Mouse (Mus musculus) lung, adult 2 months (tissue): Measurements from ENCODE around the gene Ttbk1. TPM values are rescaled to one million over a fixed set of nuclear protein-coding genes. Genes with fewer than 3 reads are reported as not detected.

ENCODE experiments used
- DNase-seq: peaks from one replicate; pipeline ENCODE4 v3.0.0; 2022
- H3K4me1 ChIP-seq: fragments of 200-500 bp; 2 replicates; pipeline ENCODE4 v1.6.1; 2011; ENCODE audit warnings: low read length; ENCODE audit not compliant: control insufficient read depth, insufficient read depth
- H3K4me3 ChIP-seq: fragments of 200-500 bp; replicated peaks from 2 replicates; pipeline ENCODE3; 2011; ENCODE audit warnings: low read depth, mild to moderate bottlenecking, control low read depth, low read length; ENCODE audit errors: extremely low read depth
- CTCF ChIP-seq: fragments of 200-500 bp; IDR thresholded peaks from 2 replicates; pipeline ENCODE4 v1.5.1; 2011; ENCODE audit warnings: mild to moderate bottlenecking, low read length, control low read depth; ENCODE audit not compliant: insufficient read depth
- POLR2A ChIP-seq: fragments of 200-500 bp; IDR thresholded peaks from 2 replicates; pipeline ENCODE4 v1.6.1; 2011; ENCODE audit warnings: low read depth, mild to moderate bottlenecking, control low read depth, low read length, borderline replicate concordance; ENCODE audit errors: extremely low read depth
- WGBS: fragments of 180-500 bp; shearing (Covaris S2); methylation state at CpG from one replicate; pipeline ENCODE4 v1.1.7; 2018; 5-methylcytosine and 5-hydroxymethylcytosine counted together
- polyA plus RNA-seq: library from polyadenylated mRNA; depleted of rRNA; stranded (reverse); fragments of >200 nt; gene quantifications from 2 replicates; pipeline ENCODE4 v1.2.3, GENCODE M21; 2012

Ttbk1 gene
- polyA plus RNA-seq, 1 experiment = 0.19 TPM

DNA sequence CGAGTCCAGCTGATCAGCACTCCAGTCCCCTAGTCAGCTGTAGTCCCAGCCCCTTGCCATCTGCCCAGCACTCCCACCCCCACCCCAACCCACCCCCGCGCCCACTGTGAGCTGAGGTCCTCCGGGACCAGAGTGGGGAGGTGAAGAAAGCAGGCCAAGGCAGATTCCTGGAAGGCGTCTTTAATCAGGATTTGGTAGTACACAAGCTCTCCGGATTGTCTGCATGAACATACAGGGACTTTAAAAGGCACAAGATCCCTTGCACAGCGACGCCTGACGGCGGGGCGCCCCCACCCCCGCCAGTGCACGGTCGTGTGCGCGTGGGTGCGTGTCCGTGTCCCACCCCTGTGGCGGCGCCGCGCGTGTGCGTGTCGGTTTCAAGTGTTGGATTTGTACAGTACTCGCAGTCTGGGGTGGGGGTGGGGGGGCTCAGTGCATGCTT, 33.5 kb downstream of the Ttbk1 start:
- no peak for TF ChIP-seq POLR2A
- no peak for TF ChIP-seq CTCF
- no peaks in the 10 kb centered on the region for H3K4me1 ChIP-seq
- DNase-seq = no peak
- 4% methylated on average over 26 of the region's 26 CpGs for WGBS
- no peak overlapping the region for H3K4me3 ChIP-seq

DNA sequence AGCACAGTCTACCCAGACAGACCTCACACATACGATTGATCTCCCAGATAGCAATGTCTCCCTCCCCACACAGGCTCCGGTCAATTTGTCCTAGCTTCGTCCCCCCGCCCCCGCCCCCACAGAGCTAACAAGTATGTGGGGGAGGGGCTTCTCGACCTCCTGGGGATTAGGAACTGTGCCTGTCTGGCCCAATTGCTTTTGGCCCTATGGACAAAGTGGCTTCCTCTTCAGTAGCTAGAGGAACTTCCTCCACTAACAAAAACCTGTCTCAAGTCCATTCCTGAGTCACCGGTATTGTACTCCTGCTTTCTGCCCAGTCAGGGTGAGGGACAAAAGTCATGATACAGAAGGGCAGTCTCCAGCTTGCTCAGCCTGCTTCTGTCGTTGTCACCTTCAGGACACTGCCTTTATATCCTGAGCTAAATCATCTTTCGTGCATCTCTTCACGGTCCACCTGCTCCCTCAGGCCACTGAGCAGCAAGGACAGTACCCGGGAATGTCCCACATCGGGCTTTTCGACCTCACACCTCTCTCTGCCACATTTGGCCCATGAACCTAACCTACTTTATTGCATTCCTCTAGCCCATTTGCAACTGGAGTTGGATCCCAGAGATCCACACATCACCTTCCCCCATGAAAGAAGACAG, 34.0 kb downstream of the Ttbk1 start:
- DNase-seq = no peak

DNA sequence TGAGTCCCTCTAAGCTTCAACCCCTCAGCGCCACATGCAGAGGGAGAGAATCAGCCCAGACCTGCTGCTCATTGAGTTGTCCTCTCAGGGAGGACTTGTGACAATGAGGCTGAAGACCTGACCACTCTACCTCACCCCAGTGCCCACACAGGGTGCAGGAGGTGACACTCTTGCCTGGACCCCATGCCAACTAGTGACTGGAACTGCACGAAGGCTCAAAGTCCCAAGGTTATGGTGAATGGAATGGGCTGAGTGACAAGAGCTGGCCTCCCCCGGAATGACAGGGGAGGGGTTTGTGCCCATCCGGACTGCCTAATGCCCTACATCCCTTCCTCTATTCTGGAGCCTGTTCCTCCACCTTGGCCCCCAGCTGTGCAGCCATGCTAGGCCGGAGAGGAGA, 34.8 kb downstream of the Ttbk1 start:
- Histone ChIP-seq H3K4me1 (no peaks in the 10 kb centered on the region), H3K4me3 (no peak overlapping the region)
- TF ChIP-seq CTCF (no peak), POLR2A (no peak)
- DNase-seq = no peak
- 42% methylated on average over 5 of the region's 5 CpGs for WGBS

More for the DNA sequence above, 34.0 kb downstream of the Ttbk1 start:
- Histone ChIP-seq H3K4me1 (no peaks in the 10 kb centered on the region), H3K4me3 (no peak overlapping the region)
- TF ChIP-seq POLR2A = no peak
- no peak for TF ChIP-seq CTCF
- WGBS = 12% methylated on average over 13 of the region's 13 CpGs

DNA sequence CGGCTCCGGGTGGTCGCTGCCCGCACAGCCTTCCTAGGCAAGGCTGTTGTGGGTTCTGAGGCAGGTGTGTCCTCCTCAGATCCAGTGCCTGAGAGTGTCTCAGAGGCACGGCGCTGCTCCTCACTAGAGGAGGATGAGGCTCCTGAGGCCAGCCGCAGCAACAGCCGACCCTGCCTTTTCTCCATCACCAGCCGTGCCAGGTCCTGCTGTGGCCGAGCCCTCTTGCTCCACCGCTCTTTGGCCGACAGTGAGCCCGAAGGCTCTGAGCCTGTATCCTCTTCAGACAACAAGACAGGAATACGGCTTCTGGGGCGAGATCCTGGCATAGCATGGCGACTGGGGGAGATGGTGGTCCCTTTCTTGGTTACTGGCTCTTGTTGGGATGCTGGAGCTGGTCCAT, 41.2 kb downstream of the Ttbk1 start:
- no peak for DNase-seq
- WGBS = 94% methylated on average over 16 of the region's 16 CpGs

DNA sequence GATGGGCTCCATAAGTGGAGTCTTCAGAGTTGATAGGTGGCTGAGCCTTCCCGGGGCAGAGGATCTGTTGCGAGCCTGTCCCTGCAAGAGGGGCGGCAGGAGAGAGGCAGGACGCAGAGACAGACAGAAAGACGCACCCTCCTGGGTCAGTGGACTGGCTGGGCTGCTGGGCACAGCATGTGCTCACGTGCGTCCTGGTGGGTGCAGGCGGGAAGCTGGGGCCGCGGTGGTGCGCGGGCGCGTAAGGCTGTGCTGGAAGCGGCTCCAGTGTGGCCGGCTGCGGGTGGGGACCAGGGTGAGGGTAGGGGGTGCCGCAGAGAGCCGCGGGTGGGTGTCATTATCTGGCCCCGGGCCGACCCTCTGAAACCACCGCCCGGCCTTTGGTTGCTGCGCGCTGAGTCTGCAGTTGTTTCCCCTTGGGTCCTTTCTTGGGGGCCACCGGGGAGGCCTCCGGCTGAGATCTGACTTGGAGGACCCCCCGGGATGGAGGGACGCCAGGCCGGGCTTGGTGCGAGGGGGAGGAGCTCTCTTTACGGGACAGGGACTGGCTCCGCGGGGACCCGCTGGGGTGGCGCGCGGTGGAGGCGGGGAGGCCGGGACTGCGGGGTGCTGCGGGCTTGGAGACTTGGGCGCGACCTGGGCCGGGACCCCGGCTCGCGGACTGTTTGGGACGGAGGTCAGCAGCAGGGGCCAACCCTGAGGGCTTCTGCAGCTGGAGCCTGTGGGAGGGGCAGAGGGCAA, 42.5 kb downstream of the Ttbk1 start:
- WGBS = 4% methylated on average over 49 of the region's 50 CpGs
- Histone ChIP-seq H3K4me1 (no peaks in the 10 kb centered on the region), H3K4me3 (no peak overlapping the region)
- TF ChIP-seq CTCF = no peak
- TF ChIP-seq POLR2A = no peak
- DNase-seq = no peak

More for the DNA sequence above, 41.2 kb downstream of the Ttbk1 start:
- no peak overlapping the region for H3K4me3 ChIP-seq
- H3K4me1 ChIP-seq = no peaks in the 10 kb centered on the region
- TF ChIP-seq POLR2A = no peak
- TF ChIP-seq CTCF = no peak

DNA sequence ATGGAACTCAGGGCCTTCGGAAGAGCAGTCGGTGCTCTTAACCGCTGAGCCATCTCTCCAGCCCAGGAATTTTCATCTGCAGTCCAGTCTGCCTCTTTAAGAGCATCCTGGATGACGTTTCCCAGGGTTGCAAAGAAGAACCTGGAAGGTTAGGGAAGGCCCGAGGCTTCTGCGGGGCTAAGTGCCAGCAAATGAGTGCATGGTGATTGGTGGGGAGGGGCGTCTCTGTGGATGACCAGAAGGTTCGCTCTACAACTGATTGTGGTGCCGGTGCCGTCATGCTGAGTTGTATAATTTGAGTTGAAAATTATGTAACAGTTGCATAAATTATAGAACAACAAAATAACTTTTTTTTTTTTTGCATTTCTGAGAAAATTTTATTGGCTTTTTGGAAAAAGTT, 48.3 kb downstream of the Ttbk1 start:
- Histone ChIP-seq H3K4me3 (no peak overlapping the region), H3K4me1 (no peaks in the 10 kb centered on the region)
- DNase-seq = no peak
- WGBS = 91% methylated on average over 10 of the region's 10 CpGs
- no peak for TF ChIP-seq POLR2A
- TF ChIP-seq CTCF = no peak

DNA sequence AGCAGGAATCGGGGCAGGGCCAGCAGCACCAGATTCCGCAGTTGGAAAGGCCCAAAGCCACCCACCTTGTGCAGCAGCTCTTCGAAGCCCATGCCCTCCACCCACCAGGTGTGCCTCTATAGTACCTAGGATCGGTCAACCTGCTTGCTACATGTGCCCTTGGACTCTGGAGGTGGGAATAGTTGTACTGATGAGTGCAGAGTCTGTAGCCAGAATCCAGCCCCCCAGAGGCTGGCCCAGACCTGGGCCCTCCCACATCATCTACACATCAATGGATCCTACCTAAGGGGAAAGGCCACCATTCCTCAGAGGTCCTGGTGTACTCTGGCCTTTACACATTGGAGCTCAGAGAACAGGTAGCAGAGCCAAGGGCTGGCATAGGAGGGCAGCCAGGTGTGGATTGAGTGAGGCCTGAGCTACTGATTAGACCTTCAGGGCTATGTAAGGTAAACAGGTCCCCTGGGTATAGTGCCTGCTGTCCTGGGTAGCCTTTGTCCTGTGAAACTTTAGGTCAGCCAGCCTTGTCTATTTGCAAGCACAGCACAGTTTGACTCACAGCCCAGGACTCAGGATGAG, 49.1 kb downstream of the Ttbk1 start, which contains the start of gene Slc22a7:
Slc22a7 (minus strand) TSS at position 160 of the 576 bp plus-strand sequence.
- WGBS = 84% methylated on average over 4 of the region's 4 CpGs
- no peak for DNase-seq
- TF ChIP-seq POLR2A = no peak
- TF ChIP-seq CTCF = no peak
- Histone ChIP-seq H3K4me1 (no peaks in the 10 kb centered on the region), H3K4me3 (no peak within 1 kb of the TSS)

DNA sequence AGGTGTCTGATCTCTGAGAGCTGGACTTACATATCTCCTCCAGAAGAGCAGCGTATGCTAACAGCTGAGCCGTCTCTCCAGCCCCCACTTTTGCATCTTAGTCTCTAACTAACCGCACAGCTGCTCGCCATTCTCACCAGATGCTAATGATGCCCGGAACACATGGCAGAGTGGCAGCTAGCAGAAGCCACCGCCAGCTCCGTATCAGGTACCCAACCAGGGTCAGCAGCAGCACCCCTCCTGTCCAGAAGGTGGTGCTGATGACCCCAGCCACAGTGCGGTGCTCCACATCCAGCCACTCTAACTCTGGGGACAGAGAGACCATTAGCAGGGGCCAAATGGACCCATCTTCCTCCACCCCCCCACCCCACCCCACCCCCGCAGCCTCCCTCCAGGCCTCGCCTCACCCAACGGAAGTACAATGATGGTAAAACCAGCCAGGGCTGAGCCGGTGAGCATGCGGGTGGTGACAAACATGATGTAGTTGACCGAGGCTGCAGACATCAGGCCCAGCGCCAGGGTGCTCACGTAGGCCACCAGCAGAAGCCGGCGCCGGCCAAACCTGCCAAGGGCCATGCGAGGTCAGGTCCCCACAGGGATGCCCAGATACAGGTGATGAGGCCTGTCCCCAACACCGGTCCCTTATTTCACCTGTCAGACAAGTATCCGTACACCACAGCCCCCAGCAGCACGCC, 50.7 kb downstream of the Ttbk1 start:
- TF ChIP-seq POLR2A = no peak
- TF ChIP-seq CTCF = 0 out of 2 replicates have a peak, but pooled peaks have one; percentile 23
- no peak for DNase-seq
- H3K4me1 ChIP-seq = no peaks in the 10 kb centered on the region
- 27% methylated on average over 23 of the region's 23 CpGs for WGBS
- H3K4me3 ChIP-seq = no peak overlapping the region

DNA sequence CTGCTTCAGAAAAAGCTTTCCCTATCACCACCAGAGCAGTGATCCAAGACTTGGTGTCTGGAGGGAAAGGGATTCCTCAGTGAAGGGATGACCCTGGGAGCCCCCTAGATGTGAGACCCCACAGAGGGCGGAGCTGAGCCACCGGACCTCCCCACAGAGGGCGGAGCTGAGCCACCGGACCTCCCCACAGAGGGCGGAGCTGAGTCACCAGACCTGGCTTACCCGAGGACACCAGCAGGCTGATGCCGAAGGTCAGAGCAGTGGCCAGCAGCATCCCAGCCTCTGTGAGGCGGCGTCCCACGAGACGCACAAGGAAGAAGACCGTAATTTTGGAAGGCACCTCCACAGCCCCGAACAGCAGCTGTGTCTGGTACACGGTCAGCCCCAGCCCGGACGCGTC, 53.8 kb downstream of the Ttbk1 start:
- 8% methylated on average over 17 of the region's 17 CpGs for WGBS
- no peak for DNase-seq
- no peak for TF ChIP-seq CTCF
- no peak for TF ChIP-seq POLR2A
- Histone ChIP-seq H3K4me3 (no peak overlapping the region), H3K4me1 (no peaks in the 10 kb centered on the region)
